Mouse (Mus musculus) hindbrain, postnatal 0 days (tissue): Measurements from ENCODE around the gene Slc9a1. TPM values are rescaled to one million over a fixed set of nuclear protein-coding genes. Genes with fewer than 3 reads are reported as not detected.
A peak's percentile ranks its signal among the peaks of the same experiment; 100 is the strongest.

Experiments
- ATAC-seq: fragments of 200-750 bp; cut with Nextera tagmentation; 2 replicates; pipeline ENCODE4 v1.8.0; 2017; ENCODE audit warnings: mild to moderate bottlenecking, moderate TSS enrichment, moderate library complexity
- DNase-seq: peaks from one replicate; pipeline ENCODE4 v3.0.0-alpha.2; 2015; ENCODE audit warnings: low spot score
- H3K27ac ChIP-seq: fragments of 300-500 bp; sonication (generic); 2 replicates; pipeline ENCODE4 v1.5.1; 2014; ENCODE audit warnings: mild to moderate bottlenecking
- H3K27me3 ChIP-seq: fragments of 300-500 bp; sonication (generic); 2 replicates; pipeline ENCODE4 v1.6.1; 2014; ENCODE audit warnings: low read length, mixed read lengths; ENCODE audit not compliant: insufficient read depth
- H3K36me3 ChIP-seq: fragments of 300-500 bp; sonication (generic); 2 replicates; pipeline ENCODE4 v1.6.1; 2014; ENCODE audit warnings: low read length, mixed read lengths; ENCODE audit not compliant: insufficient read depth
- H3K4me1 ChIP-seq: fragments of 300-500 bp; sonication (generic); 2 replicates; pipeline ENCODE4 v1.6.1; 2014; ENCODE audit warnings: antibody characterized with exemption, low read length, mixed read lengths; ENCODE audit not compliant: insufficient read depth
- H3K4me2 ChIP-seq: fragments of 300-500 bp; sonication (generic); 2 replicates; pipeline ENCODE4 v1.6.1; 2014; ENCODE audit warnings: low read depth, mild to moderate bottlenecking, low read length, moderate library complexity, mixed read lengths
- H3K4me3 ChIP-seq: fragments of 300-500 bp; sonication (generic); 2 replicates; pipeline ENCODE4 v1.5.1; 2014; ENCODE audit warnings: low read length
- H3K9ac ChIP-seq: fragments of 300-500 bp; sonication (generic); replicated peaks from 2 replicates; pipeline ENCODE4 v1.6.1; 2014; ENCODE audit warnings: mild to moderate bottlenecking, low read length, moderate library complexity, mixed read lengths
- H3K9me3 ChIP-seq: fragments of 300-500 bp; sonication (generic); 2 replicates; pipeline ENCODE4 v1.6.1; 2016; ENCODE audit warnings: low read length, mixed read lengths
- CTCF ChIP-seq: IDR thresholded peaks from 2 replicates; pipeline ENCODE4 v1.5.1; 2016; ENCODE audit warnings: antibody characterized with exemption, control low read depth, low read depth
- WGBS: fragments of 180-500 bp; shearing (Covaris S2); extraction: QIAGEN DNeasy Blood & Tissue Kit; methylation state at CpG from one replicate; pipeline ENCODE4 v1.1.7; 2014; 5-methylcytosine and 5-hydroxymethylcytosine counted together
- polyA plus RNA-seq: library from polyadenylated mRNA; unstranded; fragments of >200 nt; fragmentation: Nextera tagmentation; extraction: Ambion mirVana; gene quantifications from 2 replicates; pipeline ENCODE4 v1.2.1, GENCODE M21; 2015
- total RNA-seq: library from RNA; depleted of rRNA; stranded (reverse); fragments of >200 nt; gene quantifications from 2 replicates; pipeline ENCODE4 v1.2.3, GENCODE M21; 2014

Gene Slc9a1
- total and polyA plus RNA-seq, 2 experiments from 2014 or later = 10.1 to 21.2 TPM

DNA sequence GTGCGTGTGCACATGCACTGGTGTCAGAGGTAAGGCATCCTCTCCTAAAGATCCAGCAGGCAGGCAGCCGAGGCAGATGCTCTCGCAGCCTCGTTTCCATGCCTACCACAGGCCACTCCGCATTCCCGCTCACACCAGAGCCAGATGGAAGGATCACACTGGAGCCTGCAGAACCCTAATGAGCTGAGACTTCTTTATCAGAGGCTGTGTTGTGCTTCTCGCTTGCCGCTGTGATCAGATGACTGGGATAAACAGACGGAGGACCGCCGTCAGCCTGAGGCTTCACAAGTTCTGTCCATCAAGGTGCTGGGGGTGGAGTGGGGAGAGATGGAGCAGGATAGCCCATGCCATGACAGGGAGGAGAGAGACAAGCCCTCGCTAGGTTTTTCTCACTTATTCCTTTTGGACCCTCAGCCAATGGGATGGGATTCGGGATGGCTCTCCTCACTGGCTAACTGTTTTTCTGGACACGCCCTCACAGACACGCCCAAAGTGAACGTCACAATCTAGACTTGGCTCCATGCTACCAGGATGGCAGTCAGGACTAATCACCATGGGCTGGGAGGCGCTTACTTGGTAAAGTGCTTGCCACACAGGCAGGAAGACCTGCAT lies 63.2 kb downstream of the Slc9a1 start:
- no peak for TF ChIP-seq CTCF
- Histone ChIP-seq H3K27ac (peak overlapping the region; percentile 81), H3K9me3 (no peaks in the 10 kb centered on the region), H3K27me3 (no peaks in the 10 kb centered on the region), H3K9ac (no peak overlapping the region), H3K36me3 (no peaks in the 10 kb centered on the region), H3K4me2 (peak overlapping the region; percentile 43), H3K4me1 (0 out of 2 replicates have a peak, but pooled peaks cover 5% of the 10 kb centered on the region), H3K4me3 (peak overlapping the region; percentile 13; the same call in 1 of the 2 replicates)
- 12% methylated on average over 17 of the region's 17 CpGs for WGBS
- DNase-seq (peak; percentile 78), ATAC-seq (peak; percentile 90)

GRCm38 (mm10) chr4:133435921-133436320 lies 66.4 kb downstream of the Slc9a1 start:
- ATAC-seq = no peak
- 91% methylated on average over 11 of the region's 11 CpGs for WGBS
- H3K27me3 ChIP-seq = no peaks in the 10 kb centered on the region
- H3K9me3 ChIP-seq = no peaks in the 10 kb centered on the region
- no peaks in the 10 kb centered on the region for H3K36me3 ChIP-seq
- no peak overlapping the region for H3K4me3 ChIP-seq
- no peak for TF ChIP-seq CTCF
- DNase-seq = no peak
- H3K4me1 ChIP-seq = peaks cover 17% of the 10 kb centered on the region
- H3K9ac ChIP-seq = no peak overlapping the region
- H3K4me2 ChIP-seq = no peak overlapping the region
- H3K27ac ChIP-seq = no peak overlapping the region

DNA sequence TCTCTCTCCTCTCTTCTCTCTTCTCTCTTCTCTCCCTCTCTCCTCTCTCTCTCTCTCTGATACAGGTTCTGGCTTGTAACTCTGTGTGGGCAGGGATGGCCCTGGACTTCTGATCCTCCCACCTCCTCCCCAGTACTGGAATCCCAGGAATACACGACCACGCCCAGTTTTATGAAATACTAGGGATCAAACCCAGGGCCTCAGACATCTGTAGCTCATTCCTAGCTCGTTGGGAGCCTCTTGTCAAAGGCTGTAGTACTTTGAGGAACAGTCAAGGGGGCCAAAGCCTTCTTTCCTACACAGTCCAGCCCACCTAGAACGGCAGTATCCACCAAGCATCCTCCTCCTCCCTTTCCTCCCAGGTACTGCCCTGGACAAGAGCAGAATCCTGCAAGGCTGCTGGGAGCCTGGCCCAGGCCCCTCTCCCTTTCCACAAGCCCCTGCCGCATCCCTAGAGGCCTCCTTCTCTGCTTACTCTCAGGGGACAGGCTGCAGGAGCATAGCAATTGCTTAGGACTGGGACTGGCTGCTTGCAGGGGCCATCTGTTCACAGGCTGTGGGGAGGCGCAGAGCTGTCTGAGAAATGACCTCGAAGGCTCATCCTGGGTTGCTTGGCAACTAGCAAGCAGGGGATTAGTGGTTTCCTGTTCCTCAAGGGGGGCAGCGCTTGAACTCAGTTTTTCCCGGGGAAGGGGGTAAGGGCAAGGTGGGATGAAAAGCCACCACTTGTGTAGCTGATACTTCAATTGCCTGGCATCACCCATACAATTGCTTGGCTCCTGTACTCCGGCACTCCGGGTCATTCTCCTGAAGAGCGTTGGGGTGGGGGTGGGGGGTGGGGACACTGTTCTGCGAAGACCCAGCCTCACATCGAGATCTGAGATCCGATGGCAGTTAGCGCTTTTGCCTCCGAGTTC lies 70.2 kb downstream of the Slc9a1 start:
- H3K27ac ChIP-seq = peak overlapping the region; percentile 82
- H3K36me3 ChIP-seq = no peaks in the 10 kb centered on the region
- peaks cover 18% of the 10 kb centered on the region for H3K4me1 ChIP-seq
- no peaks in the 10 kb centered on the region for H3K27me3 ChIP-seq
- no peak for TF ChIP-seq CTCF
- ATAC-seq (peak; percentile 82), DNase-seq (peak; percentile 84)
- no peak overlapping the region for H3K4me3 ChIP-seq
- 0 out of 2 replicates have a peak overlapping the region, but pooled peaks have one; percentile 28 for H3K9ac ChIP-seq
- H3K4me2 ChIP-seq = peak overlapping the region; percentile 38
- 10% methylated on average over 17 of the region's 17 CpGs for WGBS
- H3K9me3 ChIP-seq = no peaks in the 10 kb centered on the region

GRCm38 (mm10) chr4:133440377-133440795 lies 70.9 kb downstream of the Slc9a1 start:
- ATAC-seq (peak; percentile 61), DNase-seq (peak; percentile 57)
- no peak overlapping the region for H3K4me3 ChIP-seq
- no peak for TF ChIP-seq CTCF
- H3K4me2 ChIP-seq = peak overlapping the region; percentile 38
- no peaks in the 10 kb centered on the region for H3K36me3 ChIP-seq
- WGBS = 12% methylated on average over 6 of the region's 6 CpGs
- H3K27ac ChIP-seq = peak overlapping the region; percentile 82
- peaks cover 18% of the 10 kb centered on the region for H3K4me1 ChIP-seq
- H3K27me3 ChIP-seq = no peaks in the 10 kb centered on the region
- H3K9ac ChIP-seq = no peak overlapping the region
- H3K9me3 ChIP-seq = no peaks in the 10 kb centered on the region

DNA sequence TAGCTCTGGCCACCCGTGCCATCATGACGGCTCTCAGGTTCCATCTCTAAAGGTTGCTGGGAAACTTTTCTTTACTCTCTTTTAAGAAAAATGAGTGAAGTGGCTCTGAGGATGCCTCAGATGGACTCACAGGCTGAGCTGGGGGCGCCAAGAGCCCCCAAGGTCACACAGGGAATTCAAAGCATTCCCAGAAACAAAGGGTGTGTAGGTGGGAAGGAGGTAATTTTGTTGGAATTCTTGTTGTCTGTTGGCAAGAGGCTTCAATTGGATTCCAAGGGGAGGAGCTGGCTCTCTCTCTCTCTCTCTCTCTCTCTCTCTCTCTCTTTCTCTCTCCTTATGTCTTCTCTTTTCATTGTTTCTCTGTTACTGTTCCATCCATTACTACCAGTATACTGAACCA lies 72.7 kb downstream of the Slc9a1 start:
- 34% methylated on average over 3 of the region's 3 CpGs for WGBS
- TF ChIP-seq CTCF = no peak
- H3K27ac ChIP-seq = peak overlapping the region; percentile 78; the same call in 1 of the 2 replicates
- H3K36me3 ChIP-seq = no peaks in the 10 kb centered on the region
- no peak overlapping the region for H3K4me3 ChIP-seq
- H3K4me1 ChIP-seq = peaks cover 18% of the 10 kb centered on the region
- no peaks in the 10 kb centered on the region for H3K9me3 ChIP-seq
- ATAC-seq = no peak
- H3K27me3 ChIP-seq = no peaks in the 10 kb centered on the region
- no peak for DNase-seq
- H3K9ac ChIP-seq = no peak overlapping the region
- no peak overlapping the region for H3K4me2 ChIP-seq

DNA sequence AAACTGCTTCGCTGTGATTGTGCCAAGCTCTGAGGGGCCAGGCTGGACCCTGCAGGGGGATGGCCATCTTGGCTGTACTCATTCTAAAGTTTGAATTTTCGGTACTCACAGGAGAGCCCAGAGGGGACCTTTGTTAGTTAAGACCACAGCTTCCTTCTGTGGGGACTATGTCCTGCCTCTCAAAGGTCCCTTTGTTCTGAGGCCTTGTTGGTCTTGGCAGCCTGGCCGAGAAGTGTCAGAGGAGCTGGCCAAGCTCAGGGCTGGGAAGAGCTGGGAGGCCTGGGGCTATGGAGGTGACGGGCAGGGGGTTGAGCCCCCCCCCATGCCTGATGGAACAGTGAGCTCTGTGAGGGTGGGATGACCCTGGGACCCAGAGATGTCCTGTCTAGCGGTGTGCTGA lies 73.6 kb downstream of the Slc9a1 start:
- Histone ChIP-seq H3K9ac (no peak overlapping the region), H3K36me3 (no peaks in the 10 kb centered on the region), H3K4me1 (peaks cover 18% of the 10 kb centered on the region), H3K27ac (peak overlapping the region; percentile 78), H3K27me3 (no peaks in the 10 kb centered on the region), H3K9me3 (no peaks in the 10 kb centered on the region), H3K4me3 (no peak overlapping the region), H3K4me2 (no peak overlapping the region)
- TF ChIP-seq CTCF = no peak
- DNase-seq (peak; percentile 61), ATAC-seq (peak; percentile 82)
- WGBS = 23% methylated on average over 5 of the region's 5 CpGs
